Mouse (Mus musculus) olfactory bulb, adult 2 months (tissue): Measurements from ENCODE around the gene E030018B13Rik.

ENCODE experiments used
- CTCF ChIP-seq: fragments of 200-500 bp; IDR thresholded peaks from 2 replicates; pipeline ENCODE4 v1.5.1; 2012; ENCODE audit warnings: low read depth, mild to moderate bottlenecking, low read length, moderate library complexity; ENCODE audit not compliant: insufficient read depth
- POLR2A ChIP-seq: fragments of 200-500 bp; IDR thresholded peaks from 2 replicates; pipeline ENCODE4 v1.6.1; 2012; ENCODE audit warnings: mild to moderate bottlenecking, low read depth, low read length, moderate library complexity; ENCODE audit not compliant: insufficient read depth

DNA sequence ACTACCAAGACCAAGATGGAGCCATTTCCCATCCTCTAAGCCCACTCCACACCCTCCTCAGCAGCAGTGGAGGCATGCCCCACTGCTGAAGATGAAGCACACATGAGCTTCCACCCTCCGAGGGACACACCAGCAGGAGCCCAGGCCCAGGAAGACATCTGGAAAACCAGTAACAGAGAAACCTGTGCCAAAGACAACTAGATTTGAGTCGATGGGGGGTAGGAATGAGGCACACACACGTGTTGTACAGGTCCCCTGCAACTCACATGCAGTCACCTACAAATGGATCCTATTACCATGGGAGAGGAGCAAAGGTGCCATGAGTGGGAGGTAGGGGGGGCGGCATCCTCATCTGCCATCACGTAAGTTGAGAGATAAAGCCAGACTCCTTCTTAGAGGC, 6.4 kb upstream of the E030018B13Rik start:
- TF ChIP-seq CTCF (no peak), POLR2A (no peak)
